Mouse (Mus musculus) frontal cortex, postnatal 25 days (tissue): ENCODE data around the gene Gm10320.

Experiments used
- DNase-seq, 2 experiments: peaks; one replicate each; pipeline ENCODE4 v3.0.0; 2022; ENCODE audit warnings: low spot score in 2 of 2

Gm10320 gene

GRCm38 (mm10) chr13:98491909-98492308, at the start of gene Gm10320:
TSS of gene Gm10320 (minus strand) at chr13:98492001.
- no peak for DNase-seq

DNA sequence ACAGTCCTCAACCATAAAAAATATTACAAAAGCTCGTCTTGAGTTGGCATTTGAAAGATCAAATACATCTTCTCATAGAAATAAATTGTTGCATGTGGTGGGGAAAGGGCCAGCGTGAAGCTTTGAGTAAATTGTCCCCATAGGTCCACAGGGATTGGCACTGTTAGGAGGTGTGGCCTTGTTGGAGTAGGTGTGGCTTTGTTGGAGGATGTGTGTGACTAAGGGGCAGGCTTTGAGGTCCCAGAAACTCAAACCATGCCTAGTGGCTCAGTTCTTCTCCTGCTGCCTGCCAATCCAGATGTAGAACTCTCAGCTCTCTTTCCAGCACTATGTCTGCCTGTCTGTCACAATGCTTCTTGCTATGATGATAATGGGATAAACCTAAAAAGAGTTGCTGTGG, 49.8 kb upstream of the Gm10320 start:
- DNase-seq: no peak

- no peak for DNase-seq
Measured at GRCm38 (mm10) chr13:98540206-98540605, 48.4 kb upstream of the Gm10320 start.

DNA sequence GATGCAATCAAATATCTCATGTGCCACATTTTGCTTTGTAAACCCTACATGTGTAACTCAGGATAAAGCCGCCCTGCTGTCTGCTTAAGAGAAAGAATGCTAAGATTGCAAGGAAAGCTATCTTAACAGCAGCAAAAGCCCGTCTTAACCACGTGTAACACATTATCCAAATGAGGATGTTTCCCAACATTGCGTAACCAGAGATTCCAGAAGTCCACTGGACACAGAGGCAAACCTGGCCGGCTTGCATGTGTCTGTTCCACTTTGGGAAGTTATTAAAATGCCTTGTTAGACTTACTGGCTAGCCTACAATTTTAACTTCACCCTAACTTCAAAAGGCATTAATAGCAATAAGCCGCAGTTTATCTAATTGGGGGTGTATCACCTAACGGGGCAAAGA, 47.5 kb upstream of the Gm10320 start:
- no peak for DNase-seq

DNA sequence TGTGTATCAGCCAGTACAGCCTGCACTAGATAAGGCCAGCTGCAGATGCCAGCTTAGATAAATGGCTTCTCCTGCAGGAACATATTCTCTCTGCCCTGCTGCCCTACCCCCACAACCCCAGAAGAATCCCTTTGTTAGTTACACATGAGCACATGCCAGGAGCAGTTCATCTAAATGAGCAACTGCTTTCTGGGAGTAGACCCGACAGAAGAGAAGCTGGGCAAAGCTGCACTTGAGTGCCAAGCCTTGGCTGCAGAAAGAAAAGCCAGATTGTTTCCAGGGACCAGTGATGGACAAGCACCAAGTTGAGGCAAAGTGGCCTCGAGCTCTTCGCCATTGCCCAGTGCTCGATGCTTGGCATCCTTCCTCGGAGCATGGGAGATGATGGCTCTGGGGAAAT, 46.8 kb upstream of the Gm10320 start:
- no peak for DNase-seq

DNA sequence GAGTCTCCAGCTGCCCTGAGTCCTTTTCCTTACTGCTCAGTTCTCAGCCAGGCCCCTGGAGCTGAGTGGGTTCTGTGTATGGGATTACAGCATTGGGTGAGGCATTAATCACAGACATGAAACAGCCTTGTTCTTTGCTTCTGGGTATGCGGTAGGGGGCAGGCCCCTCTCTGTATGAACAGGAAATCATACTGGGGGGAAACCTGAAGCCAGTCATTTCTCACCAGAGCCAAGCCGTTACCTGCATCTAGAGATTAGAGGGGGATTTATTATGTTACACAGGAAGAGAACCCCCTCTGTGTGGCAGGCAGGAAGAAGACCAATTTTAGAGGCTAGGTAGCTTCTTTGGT, 43.1 kb upstream of the Gm10320 start:
- no peak for DNase-seq

DNA sequence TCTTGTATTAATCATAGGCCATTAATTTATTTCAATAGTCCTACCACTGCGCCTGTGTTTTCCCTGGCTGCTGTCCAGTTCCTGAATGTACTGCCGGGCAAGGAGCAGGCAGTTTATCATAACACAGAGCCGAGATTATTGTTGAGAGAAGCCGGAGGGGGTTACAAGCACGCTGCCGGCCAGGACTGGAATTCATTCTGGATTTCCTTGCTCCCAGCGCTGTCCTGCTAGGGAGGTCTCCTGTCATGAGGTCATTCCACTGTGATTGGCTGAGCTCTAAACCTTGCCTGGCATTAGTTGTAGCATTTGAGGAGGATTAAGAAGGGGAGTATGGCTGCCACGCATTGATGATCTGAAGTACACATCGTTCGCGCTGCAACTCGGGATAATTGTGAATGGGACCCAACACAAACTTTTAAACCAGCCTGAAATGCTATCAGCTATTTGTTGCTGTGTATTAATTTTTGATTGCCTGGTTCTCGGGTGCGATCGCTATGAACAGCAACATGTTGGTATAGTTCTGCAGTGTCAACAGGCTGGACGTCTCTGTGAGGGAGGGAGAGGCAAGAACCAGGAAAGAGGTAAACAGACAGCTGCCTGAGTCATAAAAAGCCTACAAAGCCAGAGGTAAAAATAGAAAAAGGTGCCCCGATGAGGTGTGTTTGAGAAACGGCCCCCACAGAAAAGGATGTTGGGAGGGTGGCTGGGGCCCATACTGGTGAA, 42.5 kb upstream of the Gm10320 start:
- no peak for DNase-seq

- DNase-seq: no peak
Measured at GRCm38 (mm10) chr13:98533415-98533814, 41.6 kb upstream of the Gm10320 start.

- no peak for DNase-seq
Measured at GRCm38 (mm10) chr13:98532699-98533375, 41.0 kb upstream of the Gm10320 start.

DNA sequence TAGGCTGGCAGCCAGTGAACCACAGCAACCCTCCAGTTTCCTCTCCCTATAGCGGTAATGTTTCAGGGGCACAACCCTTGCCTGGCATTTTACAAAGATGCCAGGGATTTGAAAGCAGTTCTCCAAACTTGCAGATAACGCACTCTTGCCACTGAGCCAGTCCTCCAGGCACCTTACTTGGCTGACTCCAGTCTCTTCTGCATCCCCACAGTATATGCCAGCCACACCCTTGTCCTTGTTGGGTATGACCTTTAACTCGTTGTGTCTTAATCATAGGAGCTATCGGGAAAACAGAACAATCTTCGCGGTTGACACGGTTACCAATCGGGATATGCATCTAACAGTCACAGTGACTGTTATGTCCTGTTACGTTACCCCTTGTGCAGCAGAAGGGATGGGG, 40.2 kb upstream of the Gm10320 start:
- no peak for DNase-seq

DNA sequence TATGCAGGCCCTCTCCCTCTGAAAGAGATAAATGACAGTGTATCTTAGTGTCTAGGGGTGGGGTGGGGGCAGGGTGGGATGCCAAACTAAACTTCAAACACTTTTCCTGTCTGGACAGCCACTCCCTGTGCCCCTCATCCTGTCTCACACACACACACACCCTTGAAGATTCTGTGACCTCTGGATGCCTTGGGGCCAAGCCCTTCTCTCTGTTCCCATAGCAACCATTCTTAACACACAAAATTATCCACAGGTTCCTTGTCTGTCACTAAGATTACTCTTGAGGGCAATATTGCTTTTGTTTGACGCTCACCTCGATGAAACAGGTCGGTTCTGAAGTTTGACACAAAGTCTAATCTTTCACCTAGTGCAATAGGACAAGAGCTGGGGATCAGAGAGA, 39.5 kb upstream of the Gm10320 start:
- DNase-seq: no peak

DNA sequence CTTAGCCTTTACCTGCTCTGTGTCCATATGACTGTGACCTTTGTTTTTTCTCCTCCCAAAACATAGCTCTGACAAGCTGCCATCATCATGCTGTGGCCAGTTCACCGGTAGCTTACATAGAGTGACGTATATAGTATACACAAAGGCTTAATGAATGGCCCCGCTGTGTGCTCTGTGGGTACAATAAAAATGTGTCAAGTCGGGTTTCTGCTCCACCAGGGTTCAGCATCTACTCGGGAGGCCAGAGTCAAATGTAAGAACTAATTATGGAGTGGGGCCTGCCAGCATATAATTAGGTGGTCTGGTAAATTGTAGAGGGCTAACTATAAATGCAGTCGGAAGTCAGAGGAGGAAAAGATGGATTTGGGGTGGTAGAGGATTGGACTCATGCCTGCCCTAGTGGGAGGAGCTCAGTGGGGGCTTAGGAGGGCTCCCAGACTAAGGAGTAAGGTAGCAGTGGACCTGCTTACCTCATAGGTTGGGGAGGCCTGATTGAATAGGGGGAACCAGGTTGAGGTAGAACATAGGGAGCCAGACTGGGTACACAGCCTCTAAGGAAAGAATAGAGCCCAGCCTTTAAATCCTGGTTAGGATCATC, 32.0 kb upstream of the Gm10320 start:
- no peak for DNase-seq

DNA sequence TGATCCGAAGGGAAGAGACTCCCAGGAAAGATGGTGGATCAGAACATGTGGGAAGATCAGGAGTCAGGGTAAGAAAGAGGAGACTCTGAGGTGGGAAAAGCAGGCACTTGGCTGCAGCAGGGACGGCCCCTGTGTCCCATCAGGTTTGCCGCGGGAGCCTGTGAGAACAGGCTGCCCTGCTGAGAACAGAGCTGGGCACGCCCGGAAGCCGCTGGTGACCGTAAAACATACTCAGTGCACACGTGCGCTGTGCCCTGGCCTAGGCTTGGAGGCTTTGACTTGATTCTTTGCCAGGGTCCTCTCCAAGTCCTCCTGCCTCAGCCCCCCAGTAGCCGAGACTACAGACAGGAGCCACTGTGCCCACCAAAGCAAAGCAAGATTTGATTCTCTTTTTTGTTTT, 26.5 kb upstream of the Gm10320 start:
- no peak for DNase-seq

GRCm38 (mm10) chr13:98517666-98518065, 25.9 kb upstream of the Gm10320 start:
- DNase-seq: no peak

DNA sequence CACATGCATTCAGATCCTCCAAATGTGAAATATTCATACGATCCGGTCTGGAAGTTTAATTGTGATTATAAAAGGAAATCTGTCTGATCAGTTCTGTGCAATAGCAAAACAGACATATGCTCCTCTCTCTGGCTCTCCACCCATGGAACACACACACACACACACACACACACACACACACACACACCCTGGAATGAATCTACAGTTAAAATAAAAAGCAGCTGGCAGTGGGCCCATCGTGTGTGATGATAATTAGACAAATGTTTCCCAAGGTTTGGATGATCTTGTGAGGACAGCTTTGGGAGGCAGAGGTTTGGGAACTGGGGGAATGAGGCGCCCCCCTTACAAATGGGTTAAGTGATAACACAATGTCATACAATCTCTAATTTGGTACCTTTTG, 25.2 kb upstream of the Gm10320 start:
- DNase-seq: no peak

GRCm38 (mm10) chr13:98512066-98512465, 20.3 kb upstream of the Gm10320 start:
- DNase-seq: no peak

DNA sequence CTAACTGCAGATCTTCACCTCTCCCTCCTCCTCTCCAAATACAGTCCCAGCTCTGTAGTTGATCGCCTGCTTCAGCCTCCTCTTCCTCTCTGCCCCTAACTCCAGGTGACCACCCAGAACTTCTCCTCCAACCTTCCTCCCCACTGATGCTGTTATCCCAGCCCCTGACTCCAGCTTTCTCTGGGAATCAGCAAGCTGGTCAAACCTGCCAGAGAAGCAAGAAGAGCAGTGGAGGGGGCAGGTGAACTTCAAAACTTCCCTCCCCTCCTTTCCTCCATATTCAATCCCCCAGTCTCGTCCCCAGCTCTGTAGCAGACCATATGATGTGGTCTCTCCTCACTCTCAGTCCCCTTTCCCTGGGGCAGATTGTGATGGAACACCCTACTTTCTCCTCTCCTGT, 15.9 kb upstream of the Gm10320 start:
- DNase-seq: no peak

- no peak for DNase-seq
Measured at GRCm38 (mm10) chr13:98506496-98506895, 14.7 kb upstream of the Gm10320 start.

GRCm38 (mm10) chr13:98505989-98506388, 14.2 kb upstream of the Gm10320 start:
- no peak for DNase-seq

- no peak for DNase-seq
Measured at GRCm38 (mm10) chr13:98505489-98505857, 13.7 kb upstream of the Gm10320 start.

DNA sequence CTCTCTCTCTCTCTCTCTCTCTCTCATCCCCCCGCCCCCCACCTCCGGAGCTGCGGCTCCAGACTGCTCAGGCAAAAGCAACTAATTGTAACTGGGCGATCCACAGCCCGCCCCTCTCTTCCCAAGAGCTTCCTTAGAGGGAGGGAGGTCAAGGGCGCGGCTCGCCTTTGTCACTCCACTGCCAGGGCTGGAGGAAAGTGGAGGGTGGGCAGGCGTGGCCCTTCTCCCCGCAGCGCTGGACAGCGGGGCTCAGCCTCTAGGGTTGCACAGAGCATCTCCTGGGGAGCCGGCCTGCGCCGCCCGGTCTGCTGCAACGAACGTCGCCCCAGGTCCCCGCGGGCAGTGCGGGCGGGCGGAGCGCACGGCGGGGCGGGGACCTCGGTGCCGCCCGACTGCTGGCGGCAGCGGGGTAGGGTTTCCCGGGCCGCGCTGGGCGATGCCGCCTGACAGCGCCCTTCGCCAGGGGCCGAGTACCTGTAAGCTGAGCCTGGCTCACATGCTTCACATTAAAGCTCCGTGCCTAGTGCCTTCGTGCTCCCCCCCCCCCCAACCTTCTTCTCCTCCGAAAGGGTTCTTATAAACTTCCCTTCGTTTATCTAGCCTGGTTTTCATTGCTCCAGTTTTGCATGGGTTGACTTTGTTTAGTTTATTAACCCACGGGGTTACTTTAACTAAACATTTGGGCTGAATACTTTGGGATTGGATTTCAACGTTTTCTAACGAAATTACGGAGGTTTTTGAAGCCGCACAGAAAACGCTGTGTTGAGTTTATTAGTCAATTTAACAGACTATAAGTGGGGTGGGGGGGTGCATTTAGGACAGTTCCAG, 13.1 kb upstream of the Gm10320 start:
- DNase-seq: no peak

GRCm38 (mm10) chr13:98504181-98504660, 12.4 kb upstream of the Gm10320 start:
- no peak for DNase-seq
